Mouse (Mus musculus) midbrain, embryonic 16.5 days (tissue): ENCODE results near the gene Mosmo. TPM values are rescaled to one million over a fixed set of nuclear protein-coding genes. Genes with fewer than 3 reads are reported as not detected.

Experiments
- ATAC-seq: fragments of 200-750 bp; cut with Nextera tagmentation; 2 replicates; pipeline ENCODE4 v1.8.0; 2017; ENCODE audit warnings: moderate TSS enrichment
- H3K27ac ChIP-seq: fragments of 300-500 bp; sonication (generic); 2 replicates; pipeline ENCODE4 v1.5.1; 2014; ENCODE audit warnings: mild to moderate bottlenecking, low read length, mixed read lengths
- H3K27me3 ChIP-seq: fragments of 300-500 bp; sonication (generic); 2 replicates; pipeline ENCODE4 v1.6.1; 2014; ENCODE audit warnings: low read depth, low read length, mixed read lengths; ENCODE audit not compliant: control insufficient read depth, insufficient read depth
- H3K36me3 ChIP-seq: fragments of 300-500 bp; sonication (generic); 2 replicates; pipeline ENCODE4 v1.6.1; 2014; ENCODE audit warnings: mild to moderate bottlenecking, low read length, moderate library complexity, mixed read lengths; ENCODE audit not compliant: control insufficient read depth, insufficient read depth
- H3K4me1 ChIP-seq: fragments of 300-500 bp; sonication (generic); 2 replicates; pipeline ENCODE4 v1.6.1; 2014; ENCODE audit warnings: mild to moderate bottlenecking, low read length, mixed read lengths; ENCODE audit not compliant: control insufficient read depth, insufficient read depth
- H3K4me2 ChIP-seq: fragments of 300-500 bp; sonication (generic); 2 replicates; pipeline ENCODE4 v1.6.1; 2014; ENCODE audit warnings: mild to moderate bottlenecking, low read length, mixed read lengths
- H3K4me3 ChIP-seq: fragments of 300-500 bp; sonication (generic); 2 replicates; pipeline ENCODE4 v1.5.1; 2014; ENCODE audit warnings: low read depth, mild to moderate bottlenecking, low read length, moderate library complexity, mixed read lengths
- H3K9ac ChIP-seq: fragments of 300-500 bp; sonication (generic); 2 replicates; pipeline ENCODE4 v1.6.1; 2014; ENCODE audit warnings: low read depth, low read length, mixed read lengths
- H3K9me3 ChIP-seq: fragments of 300-500 bp; sonication (generic); replicated peaks from 2 replicates; pipeline ENCODE4 v1.6.1; 2014; ENCODE audit warnings: mild to moderate bottlenecking, low read length, mixed read lengths; ENCODE audit not compliant: control insufficient read depth, poor library complexity, severe bottlenecking
- WGBS: fragments of 180-500 bp; shearing (Covaris S2); extraction: QIAGEN DNeasy Blood & Tissue Kit; methylation state at CpG from one replicate; pipeline ENCODE4 v1.1.7; 2014; 5-methylcytosine and 5-hydroxymethylcytosine counted together
- polyA plus RNA-seq: library from polyadenylated mRNA; unstranded; fragments of >200 nt; fragmentation: Nextera tagmentation; extraction: Ambion mirVana; gene quantifications from 2 replicates; pipeline ENCODE4 v1.2.1, GENCODE M21; 2015

Mosmo gene
- polyA plus RNA-seq, 1 experiment from 2014 or later, result 11.7 TPM

DNA sequence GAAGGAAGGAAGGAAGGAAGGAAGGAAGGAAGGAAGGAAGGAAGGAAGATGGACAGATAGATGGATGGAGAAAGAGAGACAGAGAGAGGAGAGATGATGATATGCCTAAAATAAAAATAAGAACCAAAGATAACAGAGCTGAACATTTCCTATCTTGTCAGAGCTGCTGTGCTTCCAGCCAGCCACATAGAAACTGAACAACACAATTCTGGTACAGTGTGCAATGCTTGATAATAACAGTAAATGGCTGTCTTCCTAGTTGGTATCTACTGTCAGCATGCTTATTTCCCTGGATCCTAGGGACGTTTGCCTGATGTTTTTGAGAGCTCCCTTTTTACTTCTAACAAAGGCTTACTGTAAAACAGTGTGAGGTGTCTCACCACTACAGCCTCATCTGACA lies 94.0 kb downstream of the Mosmo start:
- H3K4me2 ChIP-seq, result no peak overlapping the region
- no peaks in the 10 kb centered on the region for H3K36me3 ChIP-seq
- no peak overlapping the region for H3K4me3 ChIP-seq
- 48% methylated on average over 1 of the region's 1 CpGs for WGBS
- ATAC-seq, result no peak
- no peaks in the 10 kb centered on the region for H3K9me3 ChIP-seq
- no peaks in the 10 kb centered on the region for H3K4me1 ChIP-seq
- no peaks in the 10 kb centered on the region for H3K27me3 ChIP-seq
- H3K27ac ChIP-seq, result no peak overlapping the region
- no peak overlapping the region for H3K9ac ChIP-seq

- no peaks in the 10 kb centered on the region for H3K4me1 ChIP-seq
- no peaks in the 10 kb centered on the region for H3K36me3 ChIP-seq
- 81% methylated on average over 2 of the region's 2 CpGs for WGBS
These were observed 100.6 kb downstream of the Mosmo start for GRCm38 (mm10) chr7:120778012-120778411.

More at GRCm38 (mm10) chr7:120778012-120778411, 100.6 kb downstream of the Mosmo start:
- H3K9me3 ChIP-seq, result no peaks in the 10 kb centered on the region
- no peaks in the 10 kb centered on the region for H3K27me3 ChIP-seq
- no peak overlapping the region for H3K4me2 ChIP-seq
- H3K9ac ChIP-seq, result no peak overlapping the region
- H3K27ac ChIP-seq, result no peak overlapping the region
- H3K4me3 ChIP-seq, result no peak overlapping the region
- ATAC-seq, result no peak

Other genes with a start within 250 kb of the Mosmo start
- gene Uqcrc2, start 42.4 kb upstream of the Mosmo start, polyA plus RNA-seq, result 222 and 235 TPM in 2 replicates
- 0.48 and 0.55 TPM in 2 replicates for gene Pdzd9, start 7.3 kb upstream of the Mosmo start, polyA plus RNA-seq
- 2.1 and 2.3 TPM in 2 replicates for gene Vwa3a, start 61.7 kb downstream of the Mosmo start, polyA plus RNA-seq
- 0.14 TPM in 1 of 2 replicates, not detected in the other for gene Gm5737, start 134.7 kb downstream of the Mosmo start, polyA plus RNA-seq
- 33.5 and 35.4 TPM in 2 replicates for gene Eef2k, start 165.2 kb downstream of the Mosmo start, polyA plus RNA-seq
- 27.0 and 27.7 TPM in 2 replicates for gene Polr3e, start 240.1 kb downstream of the Mosmo start, polyA plus RNA-seq